Mouse (Mus musculus): ENCODE measurements at regions not wholly inside any gene's neighbourhood (a gene's known extent, or its start where the extent isn't known, plus 50 kb on each side); places are given as distances from the start of the nearest gene placed in this dataset.
A peak's percentile ranks its signal among the peaks of the same experiment; 100 is the strongest.

DNA sequence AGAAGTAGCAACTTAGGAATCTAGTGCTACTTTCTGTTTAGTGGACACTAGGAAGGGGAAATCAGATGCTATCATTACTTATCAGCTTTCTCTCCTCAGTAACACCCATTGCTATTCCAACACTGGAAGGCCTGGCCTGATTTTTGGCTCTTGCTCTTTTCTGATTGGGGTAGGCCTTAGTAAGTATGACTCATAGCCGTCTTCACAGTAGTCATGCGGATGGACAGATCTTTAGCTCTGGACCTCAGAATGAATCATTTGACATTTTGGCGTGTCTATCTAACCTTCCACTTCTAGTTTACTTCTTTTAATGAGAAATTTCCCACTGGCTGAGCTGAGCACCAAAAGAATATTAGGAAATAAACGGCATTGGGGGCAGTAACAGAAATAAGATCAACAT, 71.4 kb upstream of the Esx1 start:
- ATAC-seq = no peak
- no peaks in the 10 kb centered on the region for H3K36me3 ChIP-seq (ENCODE audit: control insufficient read depth, insufficient read depth)
- no peaks in the 10 kb centered on the region for H3K27me3 ChIP-seq (replicated peaks; ENCODE audit: control insufficient read depth, insufficient read depth, low read length)
- no peak overlapping the region for H3K27ac ChIP-seq (ENCODE audit: low read length)
- H3K4me2 ChIP-seq (ENCODE audit: low read length) = no peak overlapping the region
- H3K4me1 ChIP-seq (replicated peaks; ENCODE audit: control insufficient read depth, insufficient read depth, low read length) = no peaks in the 10 kb centered on the region
- no peak overlapping the region for H3K9ac ChIP-seq (replicated peaks; ENCODE audit: low read depth, low read length)
- WGBS = 93% methylated on average over 4 of the region's 4 CpGs
- no peak overlapping the region for H3K4me3 ChIP-seq (replicated peaks; ENCODE audit: low read length)
- no peaks in the 10 kb centered on the region for H3K9me3 ChIP-seq (ENCODE audit: control insufficient read depth, low read length)

DNA sequence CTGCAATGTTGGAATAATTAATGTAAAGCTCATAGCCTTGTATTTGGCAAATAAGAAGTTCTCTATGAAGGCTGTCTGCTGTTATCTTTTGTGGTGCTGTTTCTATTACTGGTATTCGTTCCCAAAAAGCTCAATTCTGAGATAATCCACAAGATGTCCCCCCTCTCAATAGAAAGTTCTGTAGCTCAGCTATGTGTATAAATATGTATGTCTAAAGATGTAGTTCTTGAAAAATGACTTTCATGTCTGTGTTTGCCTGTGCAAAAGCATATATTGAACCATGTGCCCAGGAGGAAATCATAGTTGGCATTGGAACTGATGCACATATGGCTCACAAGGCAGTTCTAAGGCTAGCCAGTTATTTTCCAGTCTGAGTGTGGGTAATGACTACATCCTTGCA, 68.2 kb upstream of the Esx1 start:
- Histone ChIP-seq H3K27ac (ENCODE audit: low read length) (no peak overlapping the region), H3K27me3 (replicated peaks; ENCODE audit: control insufficient read depth, insufficient read depth, low read length) (no peaks in the 10 kb centered on the region), H3K4me2 (ENCODE audit: low read length) (no peak overlapping the region), H3K9ac (replicated peaks; ENCODE audit: low read depth, low read length) (no peak overlapping the region), H3K36me3 (ENCODE audit: control insufficient read depth, insufficient read depth) (no peaks in the 10 kb centered on the region), H3K9me3 (ENCODE audit: control insufficient read depth, low read length) (no peaks in the 10 kb centered on the region), H3K4me3 (replicated peaks; ENCODE audit: low read length) (no peak overlapping the region), H3K4me1 (replicated peaks; ENCODE audit: control insufficient read depth, insufficient read depth, low read length) (no peaks in the 10 kb centered on the region)
- WGBS = 50% methylated on average over 1 of the region's 1 CpGs
- peak; percentile 55; the same call in 1 of the 2 replicates for ATAC-seq

DNA sequence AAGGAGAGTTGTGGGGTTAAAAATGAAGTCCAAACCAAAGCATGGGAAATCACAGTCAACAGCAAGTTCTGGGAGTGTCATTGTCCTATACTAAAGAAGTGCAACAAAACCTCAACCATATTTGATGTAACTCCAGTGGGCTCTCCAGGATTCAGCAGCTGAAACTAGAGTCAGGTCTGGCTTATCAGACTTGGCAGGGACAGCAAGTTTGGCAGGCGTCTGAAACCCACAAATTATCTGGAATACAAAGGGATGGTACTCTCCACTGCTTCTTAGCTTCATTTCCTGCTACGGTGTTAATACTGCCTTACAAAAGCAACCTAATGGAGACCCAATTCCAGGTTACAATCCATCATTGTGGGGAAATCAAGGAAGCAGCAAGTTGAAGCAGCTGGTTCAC, 53.9 kb upstream of the Esx1 start:
- H3K4me1 ChIP-seq (replicated peaks; ENCODE audit: control insufficient read depth, insufficient read depth, low read length) = no peaks in the 10 kb centered on the region
- H3K27ac ChIP-seq (ENCODE audit: low read length) = no peak overlapping the region
- ATAC-seq = no peak
- no peak overlapping the region for H3K4me3 ChIP-seq (replicated peaks; ENCODE audit: low read length)
- no peaks in the 10 kb centered on the region for H3K36me3 ChIP-seq (ENCODE audit: control insufficient read depth, insufficient read depth)
- WGBS = 70% methylated on average over 2 of the region's 2 CpGs
- no peaks in the 10 kb centered on the region for H3K27me3 ChIP-seq (replicated peaks; ENCODE audit: control insufficient read depth, insufficient read depth, low read length)
- H3K4me2 ChIP-seq (ENCODE audit: low read length) = no peak overlapping the region
- no peaks in the 10 kb centered on the region for H3K9me3 ChIP-seq (ENCODE audit: control insufficient read depth, low read length)
- H3K9ac ChIP-seq (replicated peaks; ENCODE audit: low read depth, low read length) = no peak overlapping the region

- H3K27me3 ChIP-seq (replicated peaks; ENCODE audit: control insufficient read depth, insufficient read depth, low read length) = no peaks in the 10 kb centered on the region
- H3K4me2 ChIP-seq (ENCODE audit: low read length) = no peak overlapping the region
- WGBS = 78% methylated on average over 4 of the region's 4 CpGs
- H3K36me3 ChIP-seq (ENCODE audit: control insufficient read depth, insufficient read depth) = no peaks in the 10 kb centered on the region
- H3K4me1 ChIP-seq (replicated peaks; ENCODE audit: control insufficient read depth, insufficient read depth, low read length) = no peaks in the 10 kb centered on the region
- no peak overlapping the region for H3K9ac ChIP-seq (replicated peaks; ENCODE audit: low read depth, low read length)
- no peak overlapping the region for H3K4me3 ChIP-seq (replicated peaks; ENCODE audit: low read length)
- ATAC-seq = no peak
- H3K27ac ChIP-seq (ENCODE audit: low read length) = no peak overlapping the region
- no peaks in the 10 kb centered on the region for H3K9me3 ChIP-seq (ENCODE audit: control insufficient read depth, low read length)
Measured at GRCm38 (mm10) chrX:137173455-137173854, 51.6 kb upstream of the Esx1 start.

All from forebrain, embryonic 16.5 days (tissue).